Mouse (Mus musculus) T-cell, adult 66 days (primary cell): ENCODE measurements around the gene Ifna14. TPM values are rescaled to one million over a fixed set of nuclear protein-coding genes. Genes with fewer than 3 reads are reported as not detected.

ENCODE experiments used
- total RNA-seq, 2 experiments: library from RNA; stranded (reverse); gene quantifications; 3 replicates in 1 of 2; 4 replicates in 1 of 2; pipeline ENCODE4 v1.2.4; 2023

Ifna14 gene
- not detected for total RNA-seq

GRCm38 (mm10) chr4:88571698-88572097 lies at the start of gene Ifna14:
Gene Ifna14 (minus strand): TSS chr4:88571798.

GRCm38 (mm10) chr4:88603276-88603675 lies 31.7 kb upstream of the Ifna14 start, which contains the start of gene Ifna12:
Gene Ifna12 (minus strand): TSS chr4:88603376.

GRCm38 (mm10) chr4:88592285-88592684 lies 20.7 kb upstream of the Ifna14 start, which contains the start of gene Ifna9:
Gene Ifna9 (minus strand): TSS chr4:88592385.

DNA sequence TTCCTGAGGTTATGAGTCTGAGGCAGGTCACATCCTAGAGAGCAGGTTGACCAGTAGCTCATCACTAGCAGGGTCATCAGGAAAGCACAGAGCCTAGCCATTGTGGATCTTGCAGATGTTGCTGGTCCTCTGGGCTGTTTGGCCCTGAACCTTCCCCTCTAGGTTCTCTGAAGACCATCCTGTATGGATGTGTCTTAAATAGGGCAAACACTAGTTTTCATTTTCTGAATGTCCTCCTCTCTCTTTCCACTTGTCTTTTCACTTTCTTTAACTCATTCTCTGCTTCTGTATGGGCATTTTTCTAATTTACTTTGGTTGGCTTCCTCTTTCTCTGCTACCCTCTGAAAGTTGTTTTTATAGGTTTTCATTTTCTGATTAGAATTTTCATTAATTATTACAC lies 13.5 kb downstream of the Ifna14 start, which contains the start of gene Ifna15:
Gene Ifna15 (minus strand): TSS at position 101 of the 400 bp plus-strand sequence.

DNA sequence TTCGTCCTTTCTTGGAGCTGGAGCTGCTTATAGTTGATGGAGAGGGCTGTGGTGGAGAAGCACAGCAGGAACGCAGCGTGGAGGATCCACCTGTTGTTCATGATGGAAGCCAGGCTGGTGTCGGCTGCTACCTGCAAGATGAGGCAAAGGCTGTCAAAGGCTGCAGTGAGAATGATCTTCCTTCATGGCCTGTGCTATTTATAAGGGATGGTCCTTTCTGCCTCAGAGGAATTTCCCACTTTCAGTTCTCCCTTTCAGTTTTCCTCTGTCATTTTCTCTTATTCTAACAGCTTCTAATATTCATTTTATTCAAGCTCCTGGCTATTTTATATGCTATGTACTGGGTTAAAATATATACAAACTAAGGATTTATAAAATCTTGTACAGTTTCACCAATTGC lies 48.9 kb downstream of the Ifna14 start, which contains the start of gene Ifnb1:
Gene Ifnb1 (minus strand): TSS at position 101 of the 400 bp plus-strand sequence.

Other genes with a start within 250 kb of the Ifna14 start
- under 1 TPM; 0.17 to 0.44 TPM for gene Hacd4, start 132.9 kb downstream of the Ifna14 start, total RNA-seq
- gene Ifnb1, start 49.0 kb downstream of the Ifna14 start, total RNA-seq = not detected
- gene Ifna15, start 13.6 kb downstream of the Ifna14 start, total RNA-seq = not detected
- gene Ifna9, start 20.6 kb upstream of the Ifna14 start, total RNA-seq = not detected
- gene Ifna12, start 31.6 kb upstream of the Ifna14 start, total RNA-seq = not detected
- gene C87499, start 62.6 kb upstream of the Ifna14 start, total RNA-seq = not detected
- gene Ifna13, start 72.7 kb upstream of the Ifna14 start, total RNA-seq = not detected
- gene Ifna16, start 105.1 kb upstream of the Ifna14 start, total RNA-seq = not detected
- gene Ifna2, start 112.1 kb upstream of the Ifna14 start, total RNA-seq = not detected
- not detected for gene Ifnab, start 119.6 kb upstream of the Ifna14 start, total RNA-seq
- gene Gm26566, start 150.0 kb upstream of the Ifna14 start, total RNA-seq = 1 to 10 TPM; 1.5 to 2.7 TPM
- 10 to 100 TPM; 48.9 to 52.0 TPM for gene Klhl9, start 150.7 kb upstream of the Ifna14 start, total RNA-seq
- not detected for gene Gm13271, start 183.1 kb upstream of the Ifna14 start, total RNA-seq
- gene Gm13283, start 188.3 kb upstream of the Ifna14 start, total RNA-seq = not detected
- under 1 TPM in 1 of 2 experiments, not detected in 1; 0.64 TPM for gene Gm13290, start 202.0 kb upstream of the Ifna14 start, total RNA-seq
- gene Gm13289, start 205.1 kb upstream of the Ifna14 start, total RNA-seq = not detected
- not detected for gene Gm13272, start 208.1 kb upstream of the Ifna14 start, total RNA-seq
- not detected for gene Ifnz, start 210.3 kb upstream of the Ifna14 start, total RNA-seq
- not detected for gene Gm13276, start 213.9 kb upstream of the Ifna14 start, total RNA-seq
- not detected for gene Gm13277, start 216.8 kb upstream of the Ifna14 start, total RNA-seq
- gene Gm13278, start 219.8 kb upstream of the Ifna14 start, total RNA-seq = not detected
- not detected for gene Gm13275, start 222.7 kb upstream of the Ifna14 start, total RNA-seq
- not detected for gene Gm13279, start 225.6 kb upstream of the Ifna14 start, total RNA-seq
- not detected for gene Gm13285, start 227.9 kb upstream of the Ifna14 start, total RNA-seq
- gene Gm13287, start 231.5 kb upstream of the Ifna14 start, total RNA-seq = not detected
- not detected for gene Gm13288, start 233.7 kb upstream of the Ifna14 start, total RNA-seq
- gene Ifna7, start 244.4 kb upstream of the Ifna14 start, total RNA-seq = not detected
- not detected for gene Ifna11, start 248.2 kb upstream of the Ifna14 start, total RNA-seq